Mouse (Mus musculus): ENCODE data around the gene Cers5. TPM values are rescaled to one million over a fixed set of nuclear protein-coding genes. Genes with fewer than 3 reads are reported as not detected.

The Cers5 gene
- polyA plus RNA-seq, 1 experiment, result 53.4 TPM

- no peak overlapping the region for H3K4me3 ChIP-seq (replicated peaks; ENCODE audit: extremely low read depth, low read depth, low read length)
- no peak for TF ChIP-seq CTCF (IDR thresholded peaks at IDR 0.05; ENCODE audit: insufficient read depth, low read length)
- 43% methylated on average over 9 of the region's 9 CpGs for WGBS
- H3K4me1 ChIP-seq (ENCODE audit: control insufficient read depth, insufficient read depth, low read length), result no peaks in the 10 kb centered on the region
- no peak for DNase-seq
These were observed 80.7 kb downstream of the Cers5 start for GRCm38 (mm10) chr15:99691976-99692375.

GRCm38 (mm10) chr15:99690924-99691323 is 81.8 kb downstream of the Cers5 start:
- no peaks in the 10 kb centered on the region for H3K4me1 ChIP-seq (ENCODE audit: control insufficient read depth, insufficient read depth, low read length)
- H3K4me3 ChIP-seq (replicated peaks; ENCODE audit: extremely low read depth, low read depth, low read length), result no peak overlapping the region
- no peak for DNase-seq
- TF ChIP-seq CTCF (IDR thresholded peaks at IDR 0.05; ENCODE audit: insufficient read depth, low read length) (no peak), POLR2A (IDR thresholded peaks at IDR 0.05; ENCODE audit: borderline replicate concordance, extremely low read depth, low read depth, low read length) (no peak)
- 31% methylated on average over 4 of the region's 4 CpGs for WGBS

GRCm38 (mm10) chr15:99688712-99689111 is 84.0 kb downstream of the Cers5 start:
- H3K4me3 ChIP-seq (replicated peaks; ENCODE audit: extremely low read depth, low read depth, low read length), result no peak overlapping the region
- 6% methylated on average over 4 of the region's 4 CpGs for whole genome bisulfite sequencing
- TF ChIP-seq CTCF (IDR thresholded peaks at IDR 0.05; ENCODE audit: insufficient read depth, low read length) (peak; percentile 96), POLR2A (IDR thresholded peaks at IDR 0.05; ENCODE audit: borderline replicate concordance, extremely low read depth, low read depth, low read length) (no peak)
- DNase-seq, result peak; percentile 36
- no peaks in the 10 kb centered on the region for H3K4me1 ChIP-seq (ENCODE audit: control insufficient read depth, insufficient read depth, low read length)

Other genes with a start within 250 kb of the Cers5 start
- 17.4 and 29.7 TPM in 2 replicates for gene Faim2, start 244.7 kb downstream of the Cers5 start, polyA plus RNA-seq (2012; rRNA removed)
- 1.1 and 1.3 TPM in 2 replicates for gene Aqp2, start 193.8 kb downstream of the Cers5 start, polyA plus RNA-seq (2012; rRNA removed)
- gene Aqp5, start 182.1 kb downstream of the Cers5 start, polyA plus RNA-seq (2012; rRNA removed), result 511 and 692 TPM in 2 replicates
- gene Aqp6, start 171.5 kb downstream of the Cers5 start, polyA plus RNA-seq (2012; rRNA removed), result not detected in 2 replicates
- 2.9 and 4.9 TPM in 2 replicates for gene Racgap1, start 121.2 kb downstream of the Cers5 start, polyA plus RNA-seq (2012; rRNA removed)
- 0.18 and 0.19 TPM in 2 replicates for gene Asic1, start 102.5 kb downstream of the Cers5 start, polyA plus RNA-seq (2012; rRNA removed)
- gene Smarcd1, start 70.8 kb downstream of the Cers5 start, polyA plus RNA-seq (2012; rRNA removed), result 30.1 and 38.0 TPM in 2 replicates
- 1.0 TPM in 1 of 2 replicates, not detected in the other for gene Gm17349, start 67.4 kb downstream of the Cers5 start, polyA plus RNA-seq (2012; rRNA removed)
- gene Gpd1, start 55.4 kb downstream of the Cers5 start, polyA plus RNA-seq (2012; rRNA removed), result 55.2 and 114 TPM in 2 replicates
- 168 and 205 TPM in 2 replicates for gene Cox14, start 47.3 kb downstream of the Cers5 start, polyA plus RNA-seq (2012; rRNA removed)
- gene Lima1, start 102.6 kb upstream of the Cers5 start, polyA plus RNA-seq (2012; rRNA removed), result 23.6 and 29.7 TPM in 2 replicates
- gene Fam186a, start 194.2 kb upstream of the Cers5 start, polyA plus RNA-seq (2012; rRNA removed), result 0.04 TPM in 1 of 2 replicates, not detected in the other
- 40.4 and 41.3 TPM in 2 replicates for gene Larp4, start 197.2 kb upstream of the Cers5 start, polyA plus RNA-seq (2012; rRNA removed)